Comparison of ENCODE assay signal across 30 mouse cellular contexts in the genomic region with DNA sequence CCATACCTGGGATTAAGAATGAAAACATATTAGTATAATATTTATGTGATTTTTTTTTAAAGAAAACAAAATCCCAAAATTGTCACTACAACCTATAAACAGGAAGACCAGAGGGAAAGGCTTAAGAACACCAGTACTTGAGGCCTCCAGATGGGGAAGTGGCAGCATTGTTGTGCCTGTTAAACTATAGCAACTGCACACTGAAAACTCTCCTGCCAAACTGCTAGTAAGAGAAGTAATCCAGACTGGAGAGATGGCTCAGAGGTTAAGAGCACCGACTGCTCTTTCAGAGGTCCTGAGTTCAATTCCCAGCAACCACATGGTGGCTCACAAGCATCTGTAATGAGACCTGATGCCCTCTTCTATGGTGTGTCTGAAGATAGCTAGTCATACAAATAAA.
"Had no signal": no experiment of that assay in that cellular context is flagged by ENCODE, and none has a peak within 500 bp of the region (broad histone marks: within the 10 kb centered on the region; RNA-seq: fewer than 3 reads in every experiment).

No protein-coding gene starts in this region.

- H3K9me3 ChIP-seq: heart, embryonic 13.5 days; heart, embryonic 15.5 days; hindbrain, embryonic 10.5 days; hindbrain, embryonic 13.5 days; hindbrain, embryonic 15.5 days; intestine, embryonic 15.5 days; kidney, embryonic 15.5 days had no signal

- H3K36me3 ChIP-seq: heart, embryonic 12.5 days; heart, embryonic 15.5 days; hindbrain, embryonic 12.5 days; hindbrain, embryonic 13.5 days; hindbrain, embryonic 15.5 days; intestine, embryonic 15.5 days; kidney, embryonic 15.5 days had no signal

- H3K4me1 ChIP-seq: hindbrain, embryonic 10.5 days; hindbrain, embryonic 12.5 days; hindbrain, embryonic 13.5 days; hindbrain, embryonic 15.5 days; intestine, embryonic 15.5 days had no signal

- H3K27me3 ChIP-seq: heart, embryonic 12.5 days; heart, embryonic 13.5 days; heart, embryonic 15.5 days; hindbrain, embryonic 12.5 days; hindbrain, embryonic 13.5 days; hindbrain, embryonic 15.5 days; intestine, embryonic 15.5 days; kidney, embryonic 15.5 days had no signal

- DNase-seq: heart, postnatal 10 days; heart, postnatal 14 days; heart, postnatal 36 days; heart, postnatal 4 days; kidney, adult 11 months; kidney, adult 18-20 months; kidney, adult 2 months; kidney, adult 8-10 months; kidney, adult 9 months; kidney, postnatal 10 days; kidney, postnatal 14 days; kidney, postnatal 25 days; kidney, postnatal 36 days; kidney, postnatal 4 days; layer of hippocampus, adult 9-11 months; layer of hippocampus, postnatal 36 days had no signal

- H3K27ac ChIP-seq: heart, embryonic 13.5 days; heart, embryonic 15.5 days; hindbrain, embryonic 10.5 days; hindbrain, embryonic 12.5 days; hindbrain, embryonic 13.5 days; hindbrain, embryonic 14.5 days; hindbrain, embryonic 15.5 days; hindbrain, postnatal 0 days; intestine, embryonic 15.5 days; kidney, embryonic 15.5 days; kidney, postnatal 0 days; layer of hippocampus, adult 2 months; left cerebral cortex, adult 2 months had no signal

- H3K4me3 ChIP-seq: heart, embryonic 12.5 days; heart, embryonic 13.5 days; heart, embryonic 15.5 days; hindbrain, embryonic 10.5 days; hindbrain, embryonic 12.5 days; hindbrain, embryonic 13.5 days; hindbrain, embryonic 15.5 days; intestine, embryonic 15.5 days; kidney, embryonic 15.5 days; layer of hippocampus, adult 2 months; left cerebral cortex, adult 2 months had no signal

- H3K9ac ChIP-seq: heart, embryonic 12.5 days; heart, embryonic 13.5 days; heart, embryonic 15.5 days; hindbrain, embryonic 12.5 days; hindbrain, embryonic 13.5 days; hindbrain, embryonic 14.5 days; hindbrain, embryonic 15.5 days; intestine, embryonic 15.5 days; kidney, embryonic 15.5 days had no signal
